Mouse (Mus musculus) embryo, embryonic 10 days (tissue): ENCODE measurements around the gene Ube2d1.

Experiments used
- DNase-seq: peaks from one replicate; pipeline ENCODE4 v3.0.0-alpha.2; 2015; ENCODE audit warnings: low spot score

The Ube2d1 gene

DNA sequence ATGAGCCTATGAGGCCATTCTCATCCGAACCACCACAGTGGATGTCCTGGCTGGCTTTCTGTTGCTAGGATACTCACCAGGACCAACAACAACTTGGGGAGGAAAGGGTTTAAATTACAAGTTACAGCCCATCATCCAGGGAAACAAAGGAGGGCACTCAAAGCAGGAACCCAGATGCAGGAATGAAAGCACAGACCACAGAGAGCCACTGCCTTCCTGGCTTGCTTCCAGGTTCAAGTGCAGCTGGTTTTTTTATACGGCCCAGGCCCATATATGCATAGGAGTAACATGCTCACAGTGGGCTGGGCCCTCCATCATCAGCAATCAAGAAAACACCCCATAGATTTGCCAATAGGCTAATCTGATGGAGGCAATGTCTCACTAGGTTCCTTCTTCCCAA, 62.4 kb downstream of the Ube2d1 start:
- DNase-seq: no peak

DNA sequence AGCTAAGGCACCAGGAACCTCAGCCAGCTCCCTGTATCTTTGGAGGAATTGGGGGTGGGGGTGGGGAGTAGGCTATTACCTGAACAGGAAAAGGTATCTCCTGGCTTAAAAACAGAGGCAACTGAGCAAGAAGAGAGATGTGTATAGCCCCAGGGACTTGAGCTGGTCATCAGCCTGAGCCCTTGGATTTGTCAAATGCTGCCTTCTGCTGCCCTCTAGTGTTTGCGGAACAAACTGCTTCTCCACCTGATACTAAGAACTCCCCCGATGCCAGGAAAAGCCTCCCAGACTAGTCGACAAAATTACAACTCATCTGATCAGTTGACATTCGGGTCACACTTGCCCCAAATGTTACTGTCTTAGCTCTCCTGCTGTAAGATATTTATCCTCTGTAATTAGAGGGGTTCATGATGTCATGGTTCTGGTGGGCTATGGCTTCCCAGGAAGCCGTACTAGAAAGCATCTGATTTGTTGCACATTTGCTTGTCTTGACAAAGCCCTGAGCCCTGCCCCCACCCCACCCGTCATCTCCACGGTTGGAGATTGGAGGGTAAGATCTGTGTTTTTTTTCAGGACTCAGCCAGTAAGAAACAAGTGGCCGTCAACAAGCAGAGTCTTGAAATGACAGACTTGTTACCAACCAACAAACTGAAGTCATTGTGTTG, 66.7 kb downstream of the Ube2d1 start:
- peak; percentile 93 for DNase-seq

DNA sequence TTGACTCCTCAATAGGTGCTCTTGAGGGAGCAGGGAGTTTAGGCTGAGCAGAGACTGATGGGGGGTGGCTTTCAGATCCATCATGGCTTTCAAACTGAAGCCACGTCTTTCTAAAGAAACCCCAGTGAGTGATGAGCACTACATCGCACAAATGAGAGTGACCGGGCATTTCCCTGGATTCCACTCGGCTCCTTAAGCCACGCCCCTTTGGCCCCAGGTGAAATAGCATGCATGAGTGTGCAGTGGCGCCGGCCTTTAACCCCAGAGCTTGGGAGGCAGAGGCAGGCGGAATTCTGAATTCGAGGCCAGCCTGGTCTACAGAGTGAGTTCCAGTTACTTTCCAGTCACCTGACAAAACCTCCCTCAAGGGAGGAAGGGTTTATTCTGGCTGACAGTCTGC, 69.1 kb downstream of the Ube2d1 start:
- no peak for DNase-seq
